Mouse (Mus musculus) A20 (cell line): ENCODE data around the gene Frmd6.
A peak's percentile ranks its signal among the peaks of the same experiment; 100 is the strongest.

Experiments
- DNase-seq: peaks from one replicate; pipeline ENCODE4 v3.0.0-alpha.2; 2011; ENCODE audit warnings: low read depth, low spot score

The Frmd6 gene

GRCm38 (mm10) chr12:70807975-70808374, 17.3 kb upstream of the Frmd6 start:
- DNase-seq = no peak

- no peak for DNase-seq
Observed at GRCm38 (mm10) chr12:70809957-70810356, 15.4 kb upstream of the Frmd6 start.

GRCm38 (mm10) chr12:70811772-70812171, 13.5 kb upstream of the Frmd6 start:
- DNase-seq = no peak

GRCm38 (mm10) chr12:70812176-70812575, 13.1 kb upstream of the Frmd6 start:
- no peak for DNase-seq

- no peak for DNase-seq
Observed at GRCm38 (mm10) chr12:70812822-70813465, 12.4 kb upstream of the Frmd6 start.

GRCm38 (mm10) chr12:70816731-70817130, 8.6 kb upstream of the Frmd6 start:
- DNase-seq = no peak

- DNase-seq = peak; percentile 10
Observed at GRCm38 (mm10) chr12:70824017-70824416, 1.3 kb upstream of the Frmd6 start.

- DNase-seq = no peak
Observed at GRCm38 (mm10) chr12:70825651-70826317, 470 bp downstream of the Frmd6 start.

GRCm38 (mm10) chr12:70826318-70827072, 1.2 kb downstream of the Frmd6 start:
- DNase-seq = no peak

- DNase-seq = no peak
Observed at GRCm38 (mm10) chr12:70827187-70827900, 2.0 kb downstream of the Frmd6 start.

- DNase-seq = no peak
Observed at GRCm38 (mm10) chr12:70827901-70828271, 2.6 kb downstream of the Frmd6 start.

GRCm38 (mm10) chr12:70830982-70831566, 5.8 kb downstream of the Frmd6 start:
- peak; percentile 19 for DNase-seq

- no peak for DNase-seq
Observed at GRCm38 (mm10) chr12:70832216-70832998, 7.1 kb downstream of the Frmd6 start.

GRCm38 (mm10) chr12:70833050-70833449, 7.7 kb downstream of the Frmd6 start:
- DNase-seq = no peak

- DNase-seq = no peak
Observed at GRCm38 (mm10) chr12:70834043-70834442, 8.7 kb downstream of the Frmd6 start.

GRCm38 (mm10) chr12:70835004-70835403, 9.7 kb downstream of the Frmd6 start:
- no peak for DNase-seq

- DNase-seq = no peak
Observed at GRCm38 (mm10) chr12:70837792-70838321, 12.5 kb downstream of the Frmd6 start.

GRCm38 (mm10) chr12:70845371-70845770, 20.1 kb downstream of the Frmd6 start:
- DNase-seq = no peak

GRCm38 (mm10) chr12:70849024-70849423, 23.7 kb downstream of the Frmd6 start:
- DNase-seq = no peak

- no peak for DNase-seq
Observed at GRCm38 (mm10) chr12:70849517-70850291, 24.4 kb downstream of the Frmd6 start.
